Mouse (Mus musculus) neural tube, embryonic 14.5 days (tissue): ENCODE measurements around the gene Gid4. TPM values are rescaled to one million over a fixed set of nuclear protein-coding genes. Genes with fewer than 3 reads are reported as not detected.

Source experiments
- ATAC-seq: fragments of 200-750 bp; cut with Nextera tagmentation; 2 replicates; pipeline ENCODE4 v1.8.0; 2017; ENCODE audit warnings: low read depth, mild to moderate bottlenecking, moderate TSS enrichment, moderate library complexity
- H3K27ac ChIP-seq: fragments of 300-500 bp; sonication (generic); 2 replicates; pipeline ENCODE4 v1.5.1; 2014; ENCODE audit warnings: low read depth, mild to moderate bottlenecking, control low read depth, low read length, moderate library complexity, mixed read lengths
- H3K27me3 ChIP-seq: fragments of 300-500 bp; sonication (generic); 2 replicates; pipeline ENCODE4 v1.6.1; 2014; ENCODE audit warnings: low read length; ENCODE audit not compliant: control insufficient read depth, insufficient read depth
- H3K36me3 ChIP-seq: fragments of 300-500 bp; sonication (generic); 2 replicates; pipeline ENCODE4 v1.6.1; 2014; ENCODE audit warnings: low read length, mixed read lengths; ENCODE audit not compliant: control insufficient read depth, insufficient read depth
- H3K4me1 ChIP-seq: fragments of 300-500 bp; sonication (generic); 2 replicates; pipeline ENCODE4 v1.6.1; 2014; ENCODE audit warnings: low read length; ENCODE audit not compliant: control insufficient read depth, insufficient read depth
- H3K4me2 ChIP-seq: fragments of 300-500 bp; sonication (generic); 2 replicates; pipeline ENCODE4 v1.6.1; 2014; ENCODE audit warnings: mild to moderate bottlenecking, low read depth, low read length, control low read depth
- H3K4me3 ChIP-seq: fragments of 300-500 bp; sonication (generic); 2 replicates; pipeline ENCODE4 v1.5.1; 2014; ENCODE audit warnings: low read depth, low read length, control low read depth, mixed read lengths
- H3K9ac ChIP-seq: fragments of 300-500 bp; sonication (generic); replicated peaks from 2 replicates; pipeline ENCODE4 v1.6.1; 2014; ENCODE audit warnings: low read depth, mild to moderate bottlenecking, control low read depth, low read length, mixed read lengths
- H3K9me3 ChIP-seq: fragments of 300-500 bp; sonication (generic); 2 replicates; pipeline ENCODE4 v1.6.1; 2016; ENCODE audit warnings: low read length; ENCODE audit not compliant: control insufficient read depth
- WGBS: fragments of 180-500 bp; shearing (Covaris S2); extraction: QIAGEN DNeasy Blood & Tissue Kit; methylation state at CpG from one replicate; pipeline ENCODE4 v1.1.7; 2014; 5-methylcytosine and 5-hydroxymethylcytosine counted together
- polyA plus RNA-seq: library from polyadenylated mRNA; unstranded; fragments of >200 nt; fragmentation: Nextera tagmentation; extraction: Ambion mirVana; gene quantifications from 2 replicates; pipeline ENCODE4 v1.2.1, GENCODE M21; 2014

The Gid4 gene
- polyA plus RNA-seq, 1 experiment from 2014 or later = 26.6 TPM

- Histone ChIP-seq H3K4me1 (no peaks in the 10 kb centered on the region), H3K27me3 (no peaks in the 10 kb centered on the region), H3K9me3 (no peaks in the 10 kb centered on the region), H3K9ac (no peak overlapping the region), H3K27ac (no peak overlapping the region), H3K4me3 (no peak overlapping the region), H3K4me2 (no peak overlapping the region), H3K36me3 (peaks cover 43% of the 10 kb centered on the region)
- ATAC-seq = no peak
- 49% methylated on average over 7 of the region's 7 CpGs for WGBS
Observed at GRCm38 (mm10) chr11:60440176-60440575, 23.2 kb downstream of the Gid4 start.

DNA sequence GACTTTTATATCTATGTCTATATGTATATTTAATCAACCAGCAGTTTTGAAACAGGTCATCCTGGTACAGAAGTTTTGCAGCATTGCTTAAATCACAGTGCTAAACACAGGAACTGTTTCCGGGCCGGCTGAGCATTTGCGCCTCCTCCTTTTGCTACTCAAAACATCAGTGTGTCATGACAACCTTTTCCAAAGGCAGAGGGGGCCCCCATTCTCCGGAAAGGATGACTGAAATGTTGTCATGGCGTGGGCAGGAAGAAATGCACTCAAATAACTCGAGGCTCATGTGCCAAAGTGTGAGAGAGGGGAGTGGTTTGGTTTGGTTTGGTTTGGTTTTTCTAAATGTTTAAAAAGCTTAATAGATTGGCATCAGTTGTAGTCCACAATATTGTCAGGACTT is 26.0 kb downstream of the Gid4 start:
- no peaks in the 10 kb centered on the region for H3K27me3 ChIP-seq
- H3K4me3 ChIP-seq = no peak overlapping the region
- WGBS = 88% methylated on average over 6 of the region's 6 CpGs
- H3K9ac ChIP-seq = no peak overlapping the region
- H3K36me3 ChIP-seq = peaks cover 36% of the 10 kb centered on the region
- no peaks in the 10 kb centered on the region for H3K4me1 ChIP-seq
- no peaks in the 10 kb centered on the region for H3K9me3 ChIP-seq
- ATAC-seq = no peak
- H3K27ac ChIP-seq = no peak overlapping the region
- no peak overlapping the region for H3K4me2 ChIP-seq

DNA sequence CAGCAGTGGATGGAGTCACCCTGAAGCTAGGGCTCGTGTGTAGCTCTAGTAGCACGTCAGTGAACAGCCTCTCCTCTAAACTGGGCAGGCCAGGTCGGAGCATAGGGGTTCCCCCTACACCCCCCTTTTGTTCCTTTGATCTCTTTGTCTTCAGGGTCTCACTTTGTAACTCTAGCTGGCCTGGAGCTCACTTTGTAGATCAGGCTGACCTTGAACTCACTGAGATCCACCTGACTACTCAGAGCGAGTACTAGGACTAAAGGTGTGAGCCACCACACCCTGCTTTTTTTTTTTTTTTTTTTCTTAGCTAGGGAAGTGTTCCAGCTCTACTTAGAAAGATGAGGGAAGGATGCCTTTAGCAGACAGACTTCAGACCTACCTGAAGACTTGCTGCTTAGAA is 27.1 kb downstream of the Gid4 start:
- no peak for ATAC-seq
- Histone ChIP-seq H3K9me3 (no peaks in the 10 kb centered on the region), H3K27ac (no peak overlapping the region), H3K36me3 (peaks cover 28% of the 10 kb centered on the region; the same call in 1 of the 2 replicates), H3K4me1 (no peaks in the 10 kb centered on the region), H3K9ac (no peak overlapping the region), H3K27me3 (no peaks in the 10 kb centered on the region), H3K4me2 (no peak overlapping the region), H3K4me3 (no peak overlapping the region)
- 70% methylated on average over 4 of the region's 4 CpGs for WGBS

DNA sequence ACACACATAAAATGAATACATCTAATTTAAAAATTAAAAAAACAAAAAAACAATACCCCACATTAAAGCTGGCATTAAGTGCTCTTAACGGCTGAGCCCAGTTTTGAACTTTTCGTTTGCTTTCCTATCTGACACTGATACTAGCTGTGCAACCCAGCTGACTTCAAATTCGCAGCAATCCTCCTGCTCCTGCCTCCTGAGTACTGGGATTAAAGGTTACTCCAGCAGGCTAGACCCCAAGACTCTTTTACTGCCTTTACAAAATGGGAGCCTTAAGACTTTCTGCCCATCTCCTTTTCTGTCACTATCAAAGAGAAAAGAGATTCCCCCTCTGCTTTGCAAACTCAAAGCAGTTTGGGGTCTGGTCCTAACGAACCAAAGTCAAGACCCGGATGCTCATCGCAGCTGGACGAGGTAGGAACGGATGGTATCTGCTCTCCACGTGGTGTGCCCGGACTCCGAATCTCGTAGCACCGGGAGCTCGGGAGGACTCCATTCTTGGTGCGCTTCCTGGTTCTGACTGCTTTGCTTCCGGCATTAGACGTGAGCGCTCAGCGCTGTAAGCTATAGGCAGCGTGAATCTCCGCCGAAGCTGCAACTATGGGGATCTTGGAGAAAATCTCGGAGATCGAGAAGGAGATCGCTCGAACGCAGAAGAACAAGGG is 37.3 kb downstream of the Gid4 start, which contains the start of gene Drg2:
Gene Drg2, plus strand, starts transcription at position 512 of the 665 bp plus-strand sequence.
- WGBS = 5% methylated on average over 27 of the region's 27 CpGs
- ATAC-seq = peak; percentile 97
- no peaks in the 10 kb centered on the region for H3K9me3 ChIP-seq
- H3K9ac ChIP-seq = peak within 1 kb of the TSS; percentile 66
- peaks cover 5% of the 10 kb centered on the region for H3K4me1 ChIP-seq
- peaks cover 18% of the 10 kb centered on the region; the same call in 1 of the 2 replicates for H3K36me3 ChIP-seq
- no peaks in the 10 kb centered on the region for H3K27me3 ChIP-seq
- peak within 1 kb of the TSS; percentile 77 for H3K4me2 ChIP-seq
- peak within 1 kb of the TSS; percentile 36; the same call in 1 of the 2 replicates for H3K27ac ChIP-seq
- peak within 1 kb of the TSS; percentile 53 for H3K4me3 ChIP-seq

DNA sequence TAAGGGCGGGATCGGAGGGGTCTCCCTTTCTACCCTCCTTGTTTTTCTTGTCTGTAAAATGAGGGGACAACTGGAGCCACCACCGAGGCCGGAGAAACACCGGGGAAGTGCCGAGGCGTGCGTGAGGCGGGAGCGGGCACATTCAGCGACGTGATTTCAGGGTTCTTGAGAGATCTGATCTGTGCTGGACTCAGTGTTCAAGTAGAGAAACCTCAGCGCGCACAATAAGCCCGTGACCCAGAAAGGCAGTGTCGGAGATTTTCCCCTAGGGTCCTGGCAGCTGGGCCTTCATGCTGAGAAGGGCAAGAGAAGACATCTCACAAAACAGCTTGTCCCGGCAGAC is 37.8 kb downstream of the Gid4 start:
- H3K27ac ChIP-seq = peak overlapping the region; percentile 1; the same call in 1 of the 2 replicates
- H3K9ac ChIP-seq = peak overlapping the region; percentile 66
- peaks cover 22% of the 10 kb centered on the region; the same call in 1 of the 2 replicates for H3K36me3 ChIP-seq
- no peaks in the 10 kb centered on the region for H3K27me3 ChIP-seq
- H3K9me3 ChIP-seq = no peaks in the 10 kb centered on the region
- peak; percentile 28; the same call in 1 of the 2 replicates for ATAC-seq
- H3K4me1 ChIP-seq = peaks cover 5% of the 10 kb centered on the region
- H3K4me2 ChIP-seq = peak overlapping the region; percentile 77
- WGBS = under 1% methylated on average over 17 of the region's 17 CpGs
- peak overlapping the region; percentile 53 for H3K4me3 ChIP-seq

DNA sequence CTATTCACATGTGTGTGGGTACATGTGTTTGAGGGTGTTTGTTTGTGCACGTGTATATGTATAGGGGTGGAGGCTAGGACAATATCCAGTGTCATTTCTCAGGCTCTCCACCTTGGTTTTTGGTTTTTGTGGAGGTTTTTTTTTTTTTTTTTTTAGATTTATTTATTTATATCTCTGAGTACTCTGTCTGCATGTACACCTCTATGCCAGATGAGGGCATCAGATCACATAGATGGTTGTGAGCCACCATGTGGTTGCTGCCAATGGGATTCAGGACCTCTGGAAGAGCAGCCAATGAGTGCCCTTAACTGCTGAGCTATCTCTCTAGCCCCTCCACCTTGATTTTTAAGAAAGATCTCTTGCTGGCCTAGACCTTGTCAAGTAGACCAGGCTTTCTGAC is 41.0 kb downstream of the Gid4 start:
- no peak overlapping the region for H3K4me3 ChIP-seq
- peaks cover 5% of the 10 kb centered on the region for H3K4me1 ChIP-seq
- no peak overlapping the region for H3K27ac ChIP-seq
- peaks cover 52% of the 10 kb centered on the region for H3K36me3 ChIP-seq
- no peak overlapping the region for H3K4me2 ChIP-seq
- no peaks in the 10 kb centered on the region for H3K27me3 ChIP-seq
- no peak overlapping the region for H3K9ac ChIP-seq
- no peak for ATAC-seq
- 100% methylated on average over 1 of the region's 1 CpGs for WGBS
- H3K9me3 ChIP-seq = no peaks in the 10 kb centered on the region

DNA sequence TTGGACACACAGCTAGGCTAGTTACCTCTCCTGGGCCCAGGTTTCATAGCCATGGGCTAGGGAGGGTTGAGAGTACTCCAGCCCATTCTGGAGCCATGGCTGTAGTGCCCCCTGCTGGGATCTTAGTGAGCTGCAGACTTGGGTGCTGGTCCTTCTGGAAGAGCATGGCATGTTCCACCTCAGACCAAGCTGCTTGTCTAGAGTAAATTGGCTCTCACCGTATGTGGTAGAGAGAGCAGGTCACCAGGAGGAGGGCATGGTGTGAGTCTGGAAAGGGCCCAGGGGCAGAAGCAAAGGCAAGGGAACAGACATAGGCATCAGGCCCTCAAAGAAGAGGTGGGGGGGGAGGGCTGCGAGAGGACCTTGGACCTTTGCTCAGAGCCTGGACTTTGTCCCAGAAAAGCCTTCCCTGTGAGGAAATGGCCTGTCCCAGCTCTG is 49.0 kb downstream of the Gid4 start:
- H3K4me2 ChIP-seq = no peak overlapping the region
- 98% methylated on average over 2 of the region's 2 CpGs for WGBS

DNA sequence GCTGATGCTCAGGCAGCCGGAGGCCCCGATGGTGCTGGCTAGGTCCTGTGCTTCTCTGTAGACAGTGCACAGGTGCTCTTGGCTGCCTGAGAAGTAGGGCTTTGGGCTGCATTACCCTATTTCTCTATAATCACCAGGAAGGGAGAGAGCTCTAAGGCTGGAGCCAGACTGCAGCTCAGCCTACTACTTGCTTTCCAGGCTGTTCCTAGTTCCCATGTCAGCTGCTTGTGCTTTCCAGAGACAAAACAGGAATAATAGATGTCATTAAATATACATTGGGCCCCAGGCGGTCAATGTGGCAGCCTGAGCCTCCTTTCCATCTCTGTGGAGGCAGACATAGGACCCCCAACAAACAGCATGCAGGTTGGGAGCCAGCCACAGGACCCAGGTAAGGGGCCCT is 52.1 kb downstream of the Gid4 start, which contains the start of gene Myo15:
Gene Myo15, plus strand, starts transcription at position 301 of the 400 bp plus-strand sequence.
- Histone ChIP-seq H3K4me1 (no peaks in the 10 kb centered on the region), H3K4me3 (no peak within 1 kb of the TSS), H3K4me2 (no peak within 1 kb of the TSS), H3K27ac (no peak within 1 kb of the TSS), H3K27me3 (no peaks in the 10 kb centered on the region), H3K9ac (no peak within 1 kb of the TSS), H3K36me3 (peaks cover 39% of the 10 kb centered on the region), H3K9me3 (no peaks in the 10 kb centered on the region)
- WGBS = 85% methylated on average over 3 of the region's 3 CpGs
- ATAC-seq = no peak

More for the DNA sequence above, 49.0 kb downstream of the Gid4 start:
- Histone ChIP-seq H3K9me3 (no peaks in the 10 kb centered on the region), H3K4me1 (no peaks in the 10 kb centered on the region), H3K27ac (no peak overlapping the region), H3K27me3 (no peaks in the 10 kb centered on the region), H3K9ac (no peak overlapping the region), H3K36me3 (peaks cover 60% of the 10 kb centered on the region), H3K4me3 (no peak overlapping the region)
- ATAC-seq = no peak

DNA sequence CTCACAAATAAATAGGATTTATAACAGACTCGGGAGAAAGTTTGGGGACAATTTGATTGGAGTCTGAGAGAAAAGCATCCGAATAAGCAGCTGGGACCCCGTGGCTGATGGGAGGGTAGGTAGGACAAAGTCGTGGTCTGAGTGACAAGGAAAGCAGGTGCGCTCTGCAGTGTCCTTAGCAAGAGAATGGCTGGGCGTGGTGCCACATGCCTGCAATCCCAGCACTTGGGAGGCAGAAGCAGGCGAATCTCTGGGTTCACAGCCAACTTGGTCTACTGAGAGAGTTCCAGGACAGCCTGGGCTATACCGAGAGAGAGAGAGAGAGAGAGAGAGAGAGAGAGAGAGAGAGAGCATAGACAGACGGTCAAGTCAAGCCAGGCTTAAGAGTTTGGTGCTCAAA is 53.8 kb downstream of the Gid4 start:
- Histone ChIP-seq H3K4me3 (no peak overlapping the region), H3K9ac (no peak overlapping the region), H3K27ac (no peak overlapping the region), H3K4me2 (no peak overlapping the region), H3K36me3 (peaks cover 27% of the 10 kb centered on the region), H3K4me1 (no peaks in the 10 kb centered on the region), H3K27me3 (no peaks in the 10 kb centered on the region), H3K9me3 (no peaks in the 10 kb centered on the region)
- WGBS = 80% methylated on average over 9 of the region's 9 CpGs
- ATAC-seq = no peak
